Mouse (Mus musculus): ENCODE data around the gene Jmjd8. TPM values are rescaled to one million over a fixed set of nuclear protein-coding genes. Genes with fewer than 3 reads are reported as not detected.

Gene Jmjd8
- polyA plus RNA-seq, 1 experiment: 13.2 TPM

GRCm38 (mm10) chr17:25794998-25795397 lies 33.7 kb upstream of the Jmjd8 start:
- H3K9ac ChIP-seq (ENCODE audit: low read depth, poor library complexity, severe bottlenecking): no peak overlapping the region
- no peaks in the 10 kb centered on the region for H3K36me3 ChIP-seq (ENCODE audit: control insufficient read depth, insufficient read depth, low read length, poor library complexity, severe bottlenecking)
- no peak overlapping the region for H3K27ac ChIP-seq (ENCODE audit: insufficient read depth, low read length)
- H3K4me1 ChIP-seq (ENCODE audit: control insufficient read depth, insufficient read depth, low read length): peaks cover 4% of the 10 kb centered on the region
- no peaks in the 10 kb centered on the region for H3K9me3 ChIP-seq (replicated peaks; ENCODE audit: control insufficient read depth, insufficient read depth, low read length, poor library complexity, severe bottlenecking)
- TF ChIP-seq EP300 (IDR thresholded peaks at IDR 0.05; ENCODE audit: insufficient read depth, low read depth, low read length): no peak
- no peak for TF ChIP-seq POLR2A (IDR thresholded peaks at IDR 0.05; ENCODE audit: insufficient read depth, low read length)
- no peak for TF ChIP-seq CTCF (IDR thresholded peaks at IDR 0.05; ENCODE audit: low read depth, low read length)
- no peaks in the 10 kb centered on the region for H3K27me3 ChIP-seq (ENCODE audit: control insufficient read depth, insufficient read depth, low read length, poor library complexity, severe bottlenecking)
- no peak overlapping the region for H3K4me3 ChIP-seq (ENCODE audit: low read depth, low read length)

- peaks cover 4% of the 10 kb centered on the region for H3K4me1 ChIP-seq (ENCODE audit: control insufficient read depth, insufficient read depth, low read length)
- H3K9ac ChIP-seq (ENCODE audit: low read depth, poor library complexity, severe bottlenecking): peak within 1 kb of the TSS; percentile 81
- no peaks in the 10 kb centered on the region for H3K27me3 ChIP-seq (ENCODE audit: control insufficient read depth, insufficient read depth, low read length, poor library complexity, severe bottlenecking)
- no peaks in the 10 kb centered on the region for H3K36me3 ChIP-seq (ENCODE audit: control insufficient read depth, insufficient read depth, low read length, poor library complexity, severe bottlenecking)
- peak within 1 kb of the TSS; percentile 76 for H3K4me3 ChIP-seq (ENCODE audit: low read depth, low read length)
- no peaks in the 10 kb centered on the region for H3K9me3 ChIP-seq (replicated peaks; ENCODE audit: control insufficient read depth, insufficient read depth, low read length, poor library complexity, severe bottlenecking)
- TF ChIP-seq EP300 (IDR thresholded peaks at IDR 0.05; ENCODE audit: insufficient read depth, low read depth, low read length) (no peak), POLR2A (IDR thresholded peaks at IDR 0.05; ENCODE audit: insufficient read depth, low read length) (no peak), CTCF (IDR thresholded peaks at IDR 0.05; ENCODE audit: low read depth, low read length) (no peak)
- H3K27ac ChIP-seq (ENCODE audit: insufficient read depth, low read length): no peak within 1 kb of the TSS
Measured at GRCm38 (mm10) chr17:25795609-25796092, 33.0 kb upstream of the Jmjd8 start, which contains the start of gene AC134908.4. Gene AC134908.4 (minus strand): TSS chr17:25795659.

- TF ChIP-seq POLR2A (IDR thresholded peaks at IDR 0.05; ENCODE audit: insufficient read depth, low read length) (no peak), CTCF (IDR thresholded peaks at IDR 0.05; ENCODE audit: low read depth, low read length) (no peak), EP300 (IDR thresholded peaks at IDR 0.05; ENCODE audit: insufficient read depth, low read depth, low read length) (no peak)
- Histone ChIP-seq H3K9me3 (replicated peaks; ENCODE audit: control insufficient read depth, insufficient read depth, low read length, poor library complexity, severe bottlenecking) (no peaks in the 10 kb centered on the region), H3K27me3 (ENCODE audit: control insufficient read depth, insufficient read depth, low read length, poor library complexity, severe bottlenecking) (no peaks in the 10 kb centered on the region), H3K36me3 (ENCODE audit: control insufficient read depth, insufficient read depth, low read length, poor library complexity, severe bottlenecking) (no peaks in the 10 kb centered on the region), H3K9ac (ENCODE audit: low read depth, poor library complexity, severe bottlenecking) (peak overlapping the region; percentile 81), H3K4me1 (ENCODE audit: control insufficient read depth, insufficient read depth, low read length) (peaks cover 4% of the 10 kb centered on the region), H3K4me3 (ENCODE audit: low read depth, low read length) (peak overlapping the region; percentile 76), H3K27ac (ENCODE audit: insufficient read depth, low read length) (no peak overlapping the region)
Measured at GRCm38 (mm10) chr17:25796211-25796771, 32.4 kb upstream of the Jmjd8 start.

GRCm38 (mm10) chr17:25796951-25797369 lies 31.7 kb upstream of the Jmjd8 start, which contains the start of gene Metrn:
Gene Metrn (minus strand): TSS chr17:25797136.
- Histone ChIP-seq H3K9me3 (replicated peaks; ENCODE audit: control insufficient read depth, insufficient read depth, low read length, poor library complexity, severe bottlenecking) (no peaks in the 10 kb centered on the region), H3K4me1 (ENCODE audit: control insufficient read depth, insufficient read depth, low read length) (peaks cover 4% of the 10 kb centered on the region), H3K27ac (ENCODE audit: insufficient read depth, low read length) (peak within 1 kb of the TSS; percentile 23; the same call in 1 of the 2 replicates), H3K36me3 (ENCODE audit: control insufficient read depth, insufficient read depth, low read length, poor library complexity, severe bottlenecking) (no peaks in the 10 kb centered on the region), H3K4me3 (ENCODE audit: low read depth, low read length) (peak within 1 kb of the TSS; percentile 76), H3K9ac (ENCODE audit: low read depth, poor library complexity, severe bottlenecking) (peak within 1 kb of the TSS; percentile 81), H3K27me3 (ENCODE audit: control insufficient read depth, insufficient read depth, low read length, poor library complexity, severe bottlenecking) (no peaks in the 10 kb centered on the region)
- TF ChIP-seq CTCF (IDR thresholded peaks at IDR 0.05; ENCODE audit: low read depth, low read length): no peak
- peak; percentile 54 for TF ChIP-seq POLR2A (IDR thresholded peaks at IDR 0.05; ENCODE audit: insufficient read depth, low read length)
- no peak for TF ChIP-seq EP300 (IDR thresholded peaks at IDR 0.05; ENCODE audit: insufficient read depth, low read depth, low read length)

- Histone ChIP-seq H3K36me3 (ENCODE audit: control insufficient read depth, insufficient read depth, low read length, poor library complexity, severe bottlenecking) (no peaks in the 10 kb centered on the region), H3K27me3 (ENCODE audit: control insufficient read depth, insufficient read depth, low read length, poor library complexity, severe bottlenecking) (no peaks in the 10 kb centered on the region), H3K9ac (ENCODE audit: low read depth, poor library complexity, severe bottlenecking) (no peak overlapping the region), H3K27ac (ENCODE audit: insufficient read depth, low read length) (no peak overlapping the region), H3K4me1 (ENCODE audit: control insufficient read depth, insufficient read depth, low read length) (no peaks in the 10 kb centered on the region), H3K4me3 (ENCODE audit: low read depth, low read length) (no peak overlapping the region), H3K9me3 (replicated peaks; ENCODE audit: control insufficient read depth, insufficient read depth, low read length, poor library complexity, severe bottlenecking) (no peaks in the 10 kb centered on the region)
- TF ChIP-seq EP300 (IDR thresholded peaks at IDR 0.05; ENCODE audit: insufficient read depth, low read depth, low read length): no peak
- TF ChIP-seq POLR2A (IDR thresholded peaks at IDR 0.05; ENCODE audit: insufficient read depth, low read length): no peak
- TF ChIP-seq CTCF (IDR thresholded peaks at IDR 0.05; ENCODE audit: low read depth, low read length): peak; percentile 68
Measured at GRCm38 (mm10) chr17:25801029-25801428, 27.6 kb upstream of the Jmjd8 start.

GRCm38 (mm10) chr17:25802825-25803517 lies 25.7 kb upstream of the Jmjd8 start:
- no peaks in the 10 kb centered on the region for H3K36me3 ChIP-seq (ENCODE audit: control insufficient read depth, insufficient read depth, low read length, poor library complexity, severe bottlenecking)
- no peaks in the 10 kb centered on the region for H3K27me3 ChIP-seq (ENCODE audit: control insufficient read depth, insufficient read depth, low read length, poor library complexity, severe bottlenecking)
- H3K4me1 ChIP-seq (ENCODE audit: control insufficient read depth, insufficient read depth, low read length): no peaks in the 10 kb centered on the region
- TF ChIP-seq CTCF (IDR thresholded peaks at IDR 0.05; ENCODE audit: low read depth, low read length): no peak
- TF ChIP-seq EP300 (IDR thresholded peaks at IDR 0.05; ENCODE audit: insufficient read depth, low read depth, low read length): no peak
- no peak for TF ChIP-seq POLR2A (IDR thresholded peaks at IDR 0.05; ENCODE audit: insufficient read depth, low read length)
- no peak overlapping the region for H3K27ac ChIP-seq (ENCODE audit: insufficient read depth, low read length)
- no peaks in the 10 kb centered on the region for H3K9me3 ChIP-seq (replicated peaks; ENCODE audit: control insufficient read depth, insufficient read depth, low read length, poor library complexity, severe bottlenecking)
- H3K4me3 ChIP-seq (ENCODE audit: low read depth, low read length): no peak overlapping the region
- H3K9ac ChIP-seq (ENCODE audit: low read depth, poor library complexity, severe bottlenecking): no peak overlapping the region

All from ES-Bruce4 (cell line).